Mouse (Mus musculus): ENCODE measurements at regions not wholly inside any gene's neighbourhood (a gene's known extent, or its start where the extent isn't known, plus 50 kb on each side); places are given as distances from the start of the nearest gene placed in this dataset.
A peak's percentile ranks its signal among the peaks of the same experiment; 100 is the strongest.

- no peaks in the 10 kb centered on the region for H3K27me3 ChIP-seq (ENCODE audit: control insufficient read depth, insufficient read depth, low read length)
- H3K4me3 ChIP-seq (ENCODE audit: insufficient read depth in 1 of 2, low read depth in 2 of 2, low read length in 2 of 2): no peak overlapping the region
- no peak overlapping the region for H3K4me2 ChIP-seq (ENCODE audit: low read depth)
- H3K36me3 ChIP-seq (replicated peaks; ENCODE audit: control insufficient read depth, insufficient read depth, low read depth): no peaks in the 10 kb centered on the region
- no peak overlapping the region for H3K27ac ChIP-seq
- no peak overlapping the region for H3K9ac ChIP-seq (replicated peaks)
- ATAC-seq (ENCODE audit: insufficient read depth) (no peak), DNase-seq (ENCODE audit: low read depth in 3 of 3, low spot score in 3 of 3) (no peak)
- no peaks in the 10 kb centered on the region for H3K4me1 ChIP-seq (replicated peaks; ENCODE audit: control insufficient read depth in 2 of 2, insufficient read depth in 2 of 2, low read length in 1 of 2)
- no peak for TF ChIP-seq CTCF (IDR thresholded peaks at IDR 0.05; ENCODE audit: low read depth)
- TF ChIP-seq EP300 (IDR thresholded peaks at IDR 0.05; ENCODE audit: low read depth): no peak
- no peaks in the 10 kb centered on the region for H3K9me3 ChIP-seq (ENCODE audit: control insufficient read depth, low read length)
- WGBS (ENCODE audit: insufficient replicate concordance): 61% methylated on average over 5 of the region's 5 CpGs
Measured at GRCm38 (mm10) chr15:97534878-97535277, 170.7 kb downstream of the Rpap3 start.

- H3K9me3 ChIP-seq (ENCODE audit: control insufficient read depth, low read length): no peaks in the 10 kb centered on the region
- H3K4me3 ChIP-seq (ENCODE audit: insufficient read depth in 1 of 2, low read depth in 2 of 2, low read length in 2 of 2): no peak overlapping the region
- no peaks in the 10 kb centered on the region for H3K4me1 ChIP-seq (replicated peaks; ENCODE audit: control insufficient read depth in 2 of 2, insufficient read depth in 2 of 2, low read length in 1 of 2)
- no peak overlapping the region for H3K9ac ChIP-seq (replicated peaks)
- no peak overlapping the region for H3K27ac ChIP-seq
- TF ChIP-seq CTCF (IDR thresholded peaks at IDR 0.05; ENCODE audit: low read depth) (no peak), EP300 (IDR thresholded peaks at IDR 0.05; ENCODE audit: low read depth) (no peak)
- H3K27me3 ChIP-seq (ENCODE audit: control insufficient read depth, insufficient read depth, low read length): no peaks in the 10 kb centered on the region
- no peaks in the 10 kb centered on the region for H3K36me3 ChIP-seq (replicated peaks; ENCODE audit: control insufficient read depth, insufficient read depth, low read depth)
- no peak overlapping the region for H3K4me2 ChIP-seq (ENCODE audit: low read depth)
- DNase-seq (ENCODE audit: low read depth in 3 of 3, low spot score in 3 of 3) (no peak), ATAC-seq (ENCODE audit: insufficient read depth) (no peak)
- 62% methylated on average over 12 of the region's 12 CpGs for WGBS (ENCODE audit: insufficient replicate concordance)
Measured at GRCm38 (mm10) chr15:97533553-97534291, 171.9 kb downstream of the Rpap3 start.

GRCm38 (mm10) chr15:97532346-97532910, 173.2 kb downstream of the Rpap3 start:
- Histone ChIP-seq H3K9me3 (ENCODE audit: control insufficient read depth, low read length) (no peaks in the 10 kb centered on the region), H3K4me3 (ENCODE audit: insufficient read depth in 1 of 2, low read depth in 2 of 2, low read length in 2 of 2) (no peak overlapping the region), H3K36me3 (replicated peaks; ENCODE audit: control insufficient read depth, insufficient read depth, low read depth) (no peaks in the 10 kb centered on the region), H3K4me2 (ENCODE audit: low read depth) (no peak overlapping the region), H3K27ac (no peak overlapping the region), H3K9ac (replicated peaks) (no peak overlapping the region), H3K27me3 (ENCODE audit: control insufficient read depth, insufficient read depth, low read length) (no peaks in the 10 kb centered on the region), H3K4me1 (replicated peaks; ENCODE audit: control insufficient read depth in 2 of 2, insufficient read depth in 2 of 2, low read length in 1 of 2) (no peaks in the 10 kb centered on the region)
- TF ChIP-seq EP300 (IDR thresholded peaks at IDR 0.05; ENCODE audit: low read depth) (no peak), CTCF (IDR thresholded peaks at IDR 0.05; ENCODE audit: low read depth) (no peak)
- ATAC-seq (ENCODE audit: insufficient read depth) (no peak), DNase-seq (ENCODE audit: low read depth in 3 of 3, low spot score in 3 of 3) (no peak)
- WGBS (ENCODE audit: insufficient replicate concordance): 50% methylated on average over 10 of the region's 10 CpGs

GRCm38 (mm10) chr15:97528291-97529050, 177.2 kb downstream of the Rpap3 start:
- H3K4me2 ChIP-seq (ENCODE audit: low read depth): no peak overlapping the region
- ATAC-seq (ENCODE audit: insufficient read depth) (no peak), DNase-seq (ENCODE audit: low read depth in 3 of 3, low spot score in 3 of 3) (no peak)
- H3K4me1 ChIP-seq (replicated peaks; ENCODE audit: control insufficient read depth in 2 of 2, insufficient read depth in 2 of 2, low read length in 1 of 2): no peaks in the 10 kb centered on the region
- no peak overlapping the region for H3K27ac ChIP-seq
- H3K9ac ChIP-seq (replicated peaks): no peak overlapping the region
- H3K4me3 ChIP-seq (ENCODE audit: insufficient read depth in 1 of 2, low read depth in 2 of 2, low read length in 2 of 2): no peak overlapping the region
- H3K36me3 ChIP-seq (replicated peaks; ENCODE audit: control insufficient read depth, insufficient read depth, low read depth): no peaks in the 10 kb centered on the region
- WGBS (ENCODE audit: insufficient replicate concordance): 65% methylated on average over 11 of the region's 11 CpGs
- H3K27me3 ChIP-seq (ENCODE audit: control insufficient read depth, insufficient read depth, low read length): no peaks in the 10 kb centered on the region
- no peaks in the 10 kb centered on the region for H3K9me3 ChIP-seq (ENCODE audit: control insufficient read depth, low read length)
- TF ChIP-seq EP300 (IDR thresholded peaks at IDR 0.05; ENCODE audit: low read depth) (no peak), CTCF (IDR thresholded peaks at IDR 0.05; ENCODE audit: low read depth) (no peak)

GRCm38 (mm10) chr15:97520395-97520794, 185.2 kb downstream of the Rpap3 start:
- peak in 1 of 3 experiments; percentile 2 for DNase-seq (ENCODE audit: low read depth in 3 of 3, low spot score in 3 of 3)
- WGBS (ENCODE audit: insufficient replicate concordance): 23% methylated on average over 2 of the region's 2 CpGs
- Histone ChIP-seq H3K4me1 (replicated peaks; ENCODE audit: control insufficient read depth in 2 of 2, insufficient read depth in 2 of 2, low read length in 1 of 2) (peaks cover 0 to 4% of the 10 kb centered on the region in 2 experiments; a peak in 2 of 4 replicates), H3K27ac (no peak overlapping the region), H3K9ac (replicated peaks) (no peak overlapping the region), H3K9me3 (ENCODE audit: control insufficient read depth, low read length) (no peaks in the 10 kb centered on the region), H3K36me3 (replicated peaks; ENCODE audit: control insufficient read depth, insufficient read depth, low read depth) (no peaks in the 10 kb centered on the region), H3K4me2 (ENCODE audit: low read depth) (no peak overlapping the region), H3K4me3 (ENCODE audit: insufficient read depth in 1 of 2, low read depth in 2 of 2, low read length in 2 of 2) (no peak overlapping the region), H3K27me3 (ENCODE audit: control insufficient read depth, insufficient read depth, low read length) (no peaks in the 10 kb centered on the region)
- TF ChIP-seq EP300 (IDR thresholded peaks at IDR 0.05; ENCODE audit: low read depth) (no peak), CTCF (IDR thresholded peaks at IDR 0.05; ENCODE audit: low read depth) (no peak)
- ATAC-seq (ENCODE audit: insufficient read depth): no peak

Measured in liver, embryonic 14.5 days (tissue).